Mouse (Mus musculus) brain, embryonic 18.5 days (tissue): ENCODE measurements around the gene Tmem82.

Experiments
- DNase-seq: peaks from one replicate; pipeline ENCODE4 v3.0.0-alpha.2; 2012; ENCODE audit warnings: low read depth, low spot score

Tmem82 gene

DNA sequence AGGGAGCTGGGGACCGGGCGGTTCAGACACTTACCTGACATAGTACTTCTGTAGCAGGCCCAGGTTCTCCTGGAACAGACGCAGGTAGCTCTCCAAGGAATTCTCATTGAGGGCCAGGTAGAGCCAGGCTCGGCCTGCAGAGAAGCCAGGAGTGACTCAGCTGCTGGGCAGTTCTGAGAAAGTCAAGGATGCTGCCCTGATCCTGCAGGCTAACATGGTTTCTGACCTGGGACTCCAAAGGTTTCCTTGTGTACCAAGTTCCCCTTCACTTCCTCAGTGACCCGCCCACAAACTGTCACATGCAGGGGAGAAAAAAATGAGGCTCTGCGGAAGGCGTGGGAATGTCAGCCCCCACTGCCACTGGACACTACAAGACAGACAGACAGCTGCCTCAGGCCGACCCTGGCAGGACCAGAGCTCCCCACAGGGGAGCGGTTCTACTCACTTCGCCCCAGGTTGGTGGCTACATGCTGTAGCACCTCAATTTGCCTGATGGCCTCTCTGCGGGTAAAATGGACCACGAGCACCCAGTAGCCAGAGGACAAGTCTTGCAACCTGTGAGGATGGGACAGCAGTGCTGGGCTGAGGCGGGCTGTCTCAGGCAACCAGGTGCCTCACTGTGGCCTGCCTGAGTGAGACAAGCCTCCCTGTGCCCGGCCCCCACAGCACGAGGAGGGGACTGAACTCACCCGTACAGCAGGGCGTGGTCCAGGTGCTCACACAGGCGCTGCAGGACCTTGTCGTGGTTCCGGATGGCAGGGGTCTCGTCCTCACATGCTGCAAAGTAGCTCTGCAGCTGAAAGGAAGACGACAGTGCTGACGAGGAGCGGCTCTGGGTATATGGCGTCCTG lies 23.8 kb upstream of the Tmem82 start:
- DNase-seq: no peak

DNA sequence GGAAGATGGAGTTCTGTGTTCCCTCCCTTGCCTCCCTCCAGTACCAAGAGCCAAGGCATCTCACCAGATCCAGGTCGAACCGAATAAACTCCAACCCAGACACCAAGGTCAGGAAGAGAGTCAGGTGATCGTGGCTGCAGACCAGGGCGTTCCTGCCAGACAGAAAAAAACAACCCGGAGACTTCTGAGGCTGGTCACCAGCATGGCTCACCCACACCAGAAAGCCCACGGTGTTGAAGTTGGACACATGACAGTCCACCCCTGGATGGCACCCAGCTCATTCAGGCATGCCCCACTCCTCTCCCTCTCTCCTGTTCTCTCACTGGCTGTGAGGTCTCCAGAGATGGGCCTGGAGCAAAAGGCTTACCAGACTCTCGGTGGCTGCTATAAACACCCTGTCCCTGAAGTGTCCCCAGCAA lies 22.9 kb upstream of the Tmem82 start:
- DNase-seq: no peak

DNA sequence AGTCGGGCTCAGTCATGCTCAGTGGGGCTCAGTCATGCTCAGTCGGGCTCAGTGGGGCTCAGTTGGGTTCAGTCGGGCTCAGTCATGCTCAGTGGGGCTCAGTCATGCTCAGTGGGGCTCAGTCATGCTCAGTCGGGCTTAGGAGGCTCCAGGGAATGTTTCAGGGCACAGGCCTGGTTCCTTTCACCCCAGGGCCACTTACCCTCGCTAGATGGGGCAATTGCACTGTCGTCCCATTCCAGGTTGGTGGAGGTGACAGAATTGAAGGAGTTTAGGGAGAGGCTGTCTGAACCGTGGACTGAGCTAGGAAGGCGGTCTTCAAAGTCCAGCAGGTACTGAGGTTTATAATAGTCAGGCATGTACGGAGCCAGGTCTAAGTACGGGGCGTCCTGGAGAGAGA lies 21.0 kb upstream of the Tmem82 start:
- DNase-seq: no peak

DNA sequence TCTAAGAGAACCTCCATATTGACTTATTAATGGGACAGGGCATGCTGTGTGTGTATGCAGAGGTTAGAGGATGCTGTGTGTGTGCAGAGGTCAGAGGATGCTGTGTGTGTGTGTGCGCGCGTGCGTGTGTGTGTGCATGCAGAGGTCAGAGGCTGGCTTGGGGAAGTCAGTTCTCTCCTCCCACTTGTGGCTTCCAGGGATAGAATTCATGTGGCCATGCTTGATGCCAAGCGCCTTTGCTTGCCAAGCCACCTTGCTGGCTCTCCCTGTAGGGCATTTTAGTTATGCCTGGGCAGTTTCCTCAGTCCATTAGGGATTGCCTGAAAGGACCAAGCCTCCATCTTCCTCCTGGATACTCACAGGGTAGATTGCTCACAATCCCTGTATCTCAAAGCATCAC lies 18.3 kb upstream of the Tmem82 start:
- DNase-seq: no peak

DNA sequence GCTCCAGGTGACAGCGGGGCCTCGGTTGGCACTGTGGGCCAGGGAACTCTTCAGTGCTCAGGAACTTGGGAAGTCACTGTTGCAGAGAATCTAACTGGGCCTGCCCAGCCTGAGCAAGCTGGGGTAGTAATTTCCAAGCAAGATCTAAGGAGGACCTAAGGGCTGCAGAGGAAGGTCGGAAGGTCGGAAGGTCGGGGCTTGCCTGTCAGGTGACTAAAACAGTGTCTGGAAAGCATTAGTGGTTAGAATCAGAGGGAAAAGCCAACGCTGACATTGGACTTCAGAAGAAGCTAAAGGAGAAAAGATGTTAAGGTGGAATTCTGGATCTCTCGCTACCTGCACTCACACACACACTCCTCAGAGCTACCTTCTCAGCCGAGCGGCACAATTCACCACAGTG lies 17.6 kb upstream of the Tmem82 start:
- DNase-seq: no peak

DNA sequence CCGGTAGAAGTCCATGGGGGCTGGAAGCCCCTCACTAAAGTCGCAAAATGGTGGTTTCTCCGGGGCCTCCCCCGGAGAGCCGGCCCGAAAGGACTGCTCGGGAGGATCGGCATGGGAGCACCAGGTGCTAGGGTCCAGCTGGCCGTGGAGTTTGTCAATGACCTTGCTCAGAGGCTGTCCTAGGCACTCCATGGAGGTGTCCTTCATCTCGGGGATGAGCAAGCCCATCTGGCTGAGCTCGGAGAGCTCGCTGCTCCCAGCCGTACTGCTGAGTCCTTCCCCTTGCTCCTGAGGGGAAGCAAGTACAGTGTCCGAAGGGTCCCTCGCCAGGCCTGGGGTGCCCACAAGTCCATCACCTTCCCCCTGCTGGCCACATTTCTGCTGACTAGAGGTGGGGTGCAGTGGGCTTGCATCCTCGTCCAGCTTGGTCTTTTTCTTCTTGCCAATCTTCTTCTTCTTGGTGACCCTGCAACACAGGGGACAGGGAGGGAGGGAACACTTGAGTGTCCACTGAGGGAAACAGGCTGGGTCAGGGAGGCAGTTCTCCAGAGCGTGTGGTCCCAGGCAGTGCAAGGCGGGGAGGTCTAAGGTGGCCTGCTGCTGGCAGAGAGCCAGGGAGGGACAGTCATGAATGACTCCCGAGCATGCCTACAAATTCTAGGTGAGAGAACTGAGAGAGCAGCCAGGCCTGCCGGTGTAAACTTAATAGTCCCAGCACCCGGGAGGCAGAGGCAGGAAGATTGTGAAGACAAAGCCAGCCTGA lies 13.9 kb upstream of the Tmem82 start:
- DNase-seq: no peak

DNA sequence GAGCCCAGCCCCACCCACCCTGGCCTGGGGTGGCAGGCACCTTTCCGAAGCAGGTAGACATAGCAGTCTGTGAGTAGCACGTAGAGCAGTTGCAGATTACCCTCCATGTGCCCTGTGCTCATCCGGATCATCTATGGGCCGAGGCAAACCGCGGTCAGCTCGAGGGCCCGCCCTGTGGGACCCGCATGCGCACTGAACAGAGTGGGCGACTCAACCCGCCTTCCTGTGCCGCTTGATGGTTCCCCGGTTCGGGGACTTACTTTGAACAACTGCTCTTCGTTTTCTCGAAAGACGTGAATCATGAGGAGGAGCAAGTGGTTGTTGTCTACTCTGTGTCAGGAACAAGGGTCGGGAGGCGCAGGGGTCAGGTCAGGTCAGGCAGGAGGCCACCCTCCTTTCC lies 12.8 kb upstream of the Tmem82 start:
- DNase-seq: no peak

DNA sequence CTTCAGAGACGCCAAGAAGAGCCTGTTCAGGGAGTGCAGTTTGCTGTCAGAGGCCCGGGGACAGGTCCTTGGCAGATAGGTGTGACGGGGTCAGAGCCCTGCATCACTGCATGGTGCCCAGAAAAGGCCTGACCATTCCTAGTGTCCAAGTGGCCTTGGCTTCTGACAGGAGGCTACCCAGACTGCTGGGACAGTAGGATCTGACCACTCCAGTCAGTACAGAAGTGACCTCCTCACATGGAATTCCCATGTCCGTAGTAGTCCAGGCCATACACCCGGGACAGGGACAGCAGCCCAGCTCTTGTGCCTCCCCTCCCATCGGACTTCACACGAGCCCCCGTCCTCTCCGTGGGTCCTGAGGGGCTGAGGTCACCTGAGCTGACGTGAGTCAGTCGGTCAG lies 11.6 kb upstream of the Tmem82 start:
- no peak for DNase-seq

DNA sequence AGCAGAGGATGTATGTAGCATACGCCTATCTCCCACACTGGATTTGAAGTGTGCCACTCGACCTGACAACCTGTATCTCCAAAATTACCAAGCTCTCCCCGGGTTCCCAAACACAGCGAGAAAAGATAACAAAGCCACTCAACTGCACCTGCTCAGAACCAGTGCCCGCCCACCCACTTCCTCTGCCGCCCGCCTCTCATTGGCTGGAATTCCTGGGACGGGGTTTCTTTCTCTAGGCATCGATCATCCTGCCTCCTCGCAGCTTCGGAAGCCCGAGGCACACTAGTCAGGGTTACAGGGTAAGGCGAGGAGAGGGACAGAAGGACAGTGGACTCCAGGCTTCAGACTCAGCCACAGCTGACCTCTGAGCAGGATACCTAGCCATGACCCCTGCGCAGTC lies 10.2 kb upstream of the Tmem82 start:
- DNase-seq: no peak

DNA sequence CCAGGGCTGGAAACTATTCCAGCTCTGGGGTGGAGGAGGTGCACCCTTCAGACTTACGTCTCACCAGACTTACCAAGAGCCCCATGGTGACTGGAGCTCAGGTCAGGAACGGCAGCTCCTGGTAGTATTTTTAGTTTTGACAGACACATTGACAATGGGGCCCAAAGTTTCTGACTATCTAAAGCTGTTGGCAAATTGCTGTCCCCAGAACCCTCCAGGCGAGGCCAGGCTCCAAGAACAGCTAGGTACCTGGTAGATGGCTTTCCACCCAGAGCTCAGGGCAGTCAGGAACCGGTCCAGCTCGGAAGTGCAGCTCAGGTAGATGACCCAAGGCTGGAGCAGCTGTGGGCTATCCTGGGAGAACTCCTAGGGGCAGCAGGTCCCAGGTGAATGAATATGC lies 9.1 kb upstream of the Tmem82 start:
- DNase-seq: no peak

DNA sequence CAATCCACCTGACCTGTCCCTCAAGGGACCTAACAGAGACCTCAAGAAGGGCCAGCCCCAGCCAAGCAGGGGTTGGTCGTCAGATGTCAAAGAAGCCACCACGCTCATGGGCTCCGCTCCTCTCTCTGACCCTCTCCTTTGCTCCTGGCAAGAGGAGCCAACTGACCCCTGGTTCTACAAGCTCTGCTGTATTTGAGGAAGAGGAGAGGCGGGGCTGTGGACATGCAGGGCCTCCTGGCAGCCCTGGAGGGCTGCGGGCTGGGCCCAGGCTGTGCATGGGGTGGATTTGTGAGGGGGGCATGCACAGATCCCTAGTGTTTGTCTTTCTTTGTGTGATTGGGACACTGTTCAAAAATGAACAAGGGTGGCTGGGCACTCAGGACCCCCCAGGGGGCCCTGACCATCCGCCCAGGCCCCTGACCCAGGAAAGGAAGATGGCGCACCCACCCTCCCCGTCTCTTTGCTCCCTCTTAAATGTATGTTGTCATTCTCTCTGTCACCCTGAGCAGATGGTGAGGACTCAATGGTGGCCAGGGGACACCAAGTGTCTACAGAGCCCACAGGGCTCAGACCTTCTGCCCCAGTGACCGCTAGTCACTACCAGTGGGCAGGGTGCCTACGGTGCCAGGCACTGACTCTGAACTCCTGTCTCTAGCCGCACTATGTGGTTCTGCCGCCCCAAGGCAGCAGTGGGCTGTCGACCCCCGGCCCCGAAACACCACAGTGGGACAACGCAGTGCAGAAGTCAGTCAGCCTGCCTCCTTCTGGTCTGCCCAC lies 7.5 kb upstream of the Tmem82 start:
- DNase-seq: no peak

DNA sequence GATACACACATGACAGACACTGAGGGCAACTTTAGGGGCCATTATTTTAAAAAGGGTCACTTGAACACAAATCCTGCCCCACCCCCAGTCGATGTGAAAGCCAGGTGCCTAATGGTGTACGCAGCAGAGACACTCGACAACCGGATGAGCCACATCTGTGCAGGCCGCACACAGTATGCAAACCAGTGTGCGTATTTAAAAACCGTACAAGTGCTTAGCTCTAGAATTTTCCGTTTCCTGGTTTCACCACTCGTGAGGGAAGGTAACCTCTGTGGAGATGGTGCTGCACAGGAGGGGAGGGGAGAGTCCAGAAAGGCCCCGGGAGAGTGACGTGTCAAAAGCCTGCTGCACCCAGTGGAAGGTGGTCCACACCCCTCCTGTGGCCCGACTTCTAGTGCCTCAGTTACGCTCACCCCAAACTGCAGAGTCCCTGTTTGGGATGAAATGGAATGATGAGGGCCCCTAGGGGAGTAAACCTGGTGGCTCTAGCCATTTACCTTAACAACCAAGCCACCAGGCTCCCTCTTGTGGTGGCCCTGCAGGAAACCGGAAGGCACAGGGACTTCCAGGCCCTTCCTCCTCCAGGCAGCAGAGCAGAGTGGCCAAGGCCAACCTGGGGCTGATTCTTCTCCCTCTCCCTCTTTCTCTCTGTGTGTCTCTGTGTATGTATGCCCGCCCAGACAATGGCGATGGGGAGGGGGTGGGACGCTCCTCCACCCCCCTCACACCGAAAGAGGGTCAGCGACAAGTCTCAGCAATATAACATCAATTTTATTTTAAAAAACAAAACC lies 6.7 kb upstream of the Tmem82 start:
- DNase-seq: no peak

DNA sequence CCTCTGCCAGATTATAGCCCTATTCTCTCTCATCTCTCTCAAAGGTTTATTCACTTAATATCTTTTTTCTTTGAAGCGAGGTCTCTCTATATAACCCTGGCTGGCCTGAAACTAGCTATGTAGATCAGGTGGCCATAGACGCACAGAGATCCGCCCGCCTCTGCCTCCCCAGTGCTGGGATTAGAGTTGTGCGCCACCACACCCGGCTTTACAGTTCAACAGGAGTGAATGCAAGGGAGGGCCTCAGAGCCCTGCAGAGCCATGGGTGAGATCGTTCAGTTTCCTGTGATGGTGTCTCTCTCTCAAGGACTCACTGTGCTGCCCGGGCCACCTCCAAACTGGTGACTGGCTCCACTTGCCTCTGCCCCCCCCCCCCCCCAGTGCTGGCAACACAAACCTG lies 5.7 kb upstream of the Tmem82 start:
- DNase-seq: no peak

DNA sequence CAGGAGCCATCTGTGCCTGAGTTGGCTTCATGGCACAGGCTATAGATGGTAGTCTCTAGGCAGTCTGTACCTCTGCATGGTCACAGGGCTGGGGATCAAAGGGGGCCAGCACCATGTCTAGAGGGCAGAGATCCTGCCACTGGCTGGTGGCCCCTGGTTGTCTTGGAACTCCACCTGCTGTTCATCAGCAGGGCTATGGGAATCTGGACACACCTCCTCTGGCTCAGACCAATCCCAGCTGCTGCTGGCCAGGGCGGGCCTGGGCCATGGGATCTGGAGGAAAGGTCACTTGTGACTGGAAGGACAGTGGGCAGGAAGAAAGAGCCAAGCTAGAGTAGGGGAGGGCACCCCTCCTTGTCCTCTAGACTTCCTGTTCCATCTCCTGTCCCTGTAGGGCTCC lies 5.2 kb upstream of the Tmem82 start, which contains the start of gene Slc25a34:
Gene Slc25a34, minus strand, starts transcription at position 156 of the 400 bp plus-strand sequence.
- DNase-seq: no peak

DNA sequence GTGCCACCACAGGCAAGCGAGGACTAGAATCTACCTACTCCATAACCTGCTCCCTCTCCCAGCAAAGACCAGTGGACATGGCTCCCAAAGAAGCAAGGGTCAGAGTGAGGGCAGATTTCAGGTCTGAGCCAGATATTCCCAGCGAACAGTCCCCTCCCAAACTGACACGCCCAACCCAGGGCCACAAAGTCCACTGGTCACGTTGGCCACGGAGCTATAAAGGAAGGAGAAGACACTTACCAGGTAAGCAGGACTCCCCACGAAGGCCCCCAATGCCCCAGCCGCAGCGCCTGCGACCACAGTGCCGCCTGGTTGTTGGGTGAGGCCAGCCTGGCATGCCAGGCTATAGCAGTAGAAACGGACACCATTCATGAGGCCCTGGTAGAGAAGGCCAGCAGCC lies 4.6 kb upstream of the Tmem82 start:
- DNase-seq: no peak

DNA sequence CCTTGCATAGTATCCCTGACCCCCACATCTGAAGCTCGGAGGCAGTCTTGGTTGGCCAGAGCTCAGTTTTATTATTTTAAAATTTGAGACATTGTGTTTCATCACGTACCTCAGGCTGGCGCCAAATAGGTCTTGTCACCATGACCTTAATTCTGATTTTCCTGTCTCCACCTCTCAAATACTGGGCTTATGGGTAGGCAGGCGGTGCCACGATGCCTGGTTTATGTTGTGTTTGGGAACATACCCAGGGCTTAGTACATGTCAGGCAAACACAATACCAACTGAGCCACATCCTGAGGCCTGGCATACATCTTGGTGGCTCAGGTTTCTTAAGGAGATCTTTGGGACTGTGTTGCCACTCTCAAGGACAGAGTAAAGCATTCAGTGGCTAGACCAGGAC lies 4.1 kb upstream of the Tmem82 start:
- no peak for DNase-seq

DNA sequence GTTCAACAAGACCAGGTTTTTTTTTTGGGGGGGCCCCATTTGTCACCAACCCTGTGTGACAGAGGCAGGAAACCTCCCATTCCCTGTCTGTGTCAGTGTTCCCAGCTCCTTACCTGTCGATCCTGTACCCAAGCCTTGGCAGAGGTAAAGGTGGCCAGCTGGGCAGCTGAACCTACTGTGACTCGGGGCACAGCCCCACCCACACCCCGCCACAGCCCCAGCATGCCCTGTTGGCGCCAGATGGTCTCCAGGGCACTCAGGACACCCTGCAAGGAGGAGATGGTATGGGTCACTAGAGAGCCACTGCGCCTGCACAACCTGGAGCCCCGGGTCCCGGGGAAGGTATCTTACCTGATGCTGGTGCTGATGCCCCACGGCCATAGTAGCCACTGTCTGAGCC lies 3.7 kb upstream of the Tmem82 start:
- no peak for DNase-seq

DNA sequence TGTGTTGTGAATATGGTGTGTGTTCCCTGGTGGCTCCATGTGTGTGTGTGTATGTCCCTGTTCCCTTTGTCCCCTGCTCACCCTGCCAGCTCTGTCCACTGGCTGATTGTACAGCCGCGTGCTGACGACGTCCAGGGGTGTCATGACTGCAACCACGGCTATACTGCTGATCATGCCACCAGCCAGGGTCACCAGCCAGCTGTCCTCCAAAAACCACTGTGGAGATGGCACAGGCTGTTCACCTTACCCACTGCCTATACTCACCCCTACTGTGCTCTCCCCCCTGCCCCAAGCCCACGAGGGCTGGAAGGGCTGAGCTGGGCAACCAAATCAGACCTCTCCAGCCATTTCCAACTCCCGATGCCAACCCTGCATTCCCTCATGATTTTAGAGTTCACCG lies 2.9 kb upstream of the Tmem82 start:
- DNase-seq: no peak

DNA sequence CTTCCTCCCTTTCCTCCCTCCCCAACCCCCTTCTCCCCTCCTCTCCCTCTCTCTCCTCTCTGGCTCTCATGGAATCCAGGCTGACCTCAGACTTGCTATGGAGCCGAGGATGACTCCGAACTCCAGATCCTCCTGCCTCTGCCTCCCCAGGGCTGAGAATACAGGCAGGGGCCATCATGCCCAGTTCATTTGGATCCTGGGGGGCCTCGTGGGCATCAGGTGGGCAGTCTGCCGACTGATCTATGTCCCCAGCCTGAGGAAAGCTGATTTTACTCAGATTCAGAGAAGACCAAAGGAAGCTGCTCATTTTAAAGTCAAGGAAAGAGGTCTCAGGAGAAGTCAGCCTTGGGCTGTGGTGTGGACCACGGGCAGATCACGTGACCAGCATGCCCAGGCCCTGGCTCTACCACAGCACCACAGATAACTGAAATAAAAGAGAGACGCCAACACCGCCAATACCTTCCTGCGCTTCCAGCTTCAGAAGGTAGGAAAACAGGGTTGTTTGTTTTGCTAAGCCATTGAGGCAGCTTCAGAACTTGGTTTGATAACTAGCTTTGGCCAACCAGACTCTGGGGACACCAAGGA lies 958 bp upstream of the Tmem82 start:
- DNase-seq: no peak

DNA sequence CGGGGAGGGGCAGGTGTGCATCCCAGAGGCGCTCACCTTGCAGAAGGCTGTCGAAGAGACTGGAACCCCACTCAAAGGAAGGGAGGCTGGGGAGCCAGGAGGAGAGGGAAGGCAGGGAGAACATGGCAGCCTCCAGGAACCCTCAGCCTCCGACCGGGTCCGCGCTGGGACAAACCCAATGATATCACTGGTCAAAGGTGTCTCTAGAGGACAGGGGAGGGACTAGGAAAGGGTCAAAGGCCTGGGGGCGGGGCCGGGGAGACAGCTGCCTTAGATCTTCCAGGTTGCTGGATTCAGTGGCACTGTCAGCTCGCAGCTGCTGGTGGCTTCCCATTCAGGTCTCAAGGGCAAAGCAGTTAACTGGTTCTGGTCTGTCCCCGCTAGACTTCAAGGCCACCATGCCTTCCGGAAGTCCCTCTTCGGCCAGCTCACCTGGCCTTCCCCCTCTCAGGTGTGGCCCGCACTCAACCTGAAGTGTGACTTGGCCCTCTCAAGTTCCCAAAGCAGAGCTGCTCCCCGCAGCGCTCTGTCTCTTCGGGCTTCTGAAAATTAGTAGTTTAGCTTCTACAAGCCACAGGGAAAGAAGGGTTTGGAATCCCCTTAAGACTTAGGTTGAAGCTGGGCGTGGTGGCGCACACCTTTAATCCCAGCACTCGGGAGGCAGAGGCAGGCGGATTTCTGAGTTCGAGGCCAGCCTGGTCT lies 419 bp downstream of the Tmem82 start:
- DNase-seq: no peak

DNA sequence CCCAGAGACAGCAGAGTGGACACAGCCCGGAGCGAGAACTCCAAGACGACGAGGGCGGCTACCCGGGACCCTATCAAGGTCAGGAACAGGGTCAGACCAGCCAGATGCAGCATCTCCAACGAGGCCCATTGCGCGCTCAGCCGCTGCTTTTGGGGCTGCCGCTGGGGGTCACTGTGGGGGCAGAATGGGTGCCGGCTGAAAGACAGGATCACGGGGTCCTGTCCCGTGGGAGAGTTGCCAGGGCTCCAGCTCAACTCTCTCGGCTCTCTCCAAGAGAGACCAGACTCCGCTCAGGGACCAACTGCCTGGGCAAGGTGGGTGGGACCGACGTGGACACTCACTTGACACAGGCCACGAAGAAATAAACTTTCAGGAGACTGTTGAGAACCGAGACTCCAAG lies 1.1 kb downstream of the Tmem82 start:
- no peak for DNase-seq
